Mouse (Mus musculus): ENCODE data around the gene Ccdc191. TPM values are rescaled to one million over a fixed set of nuclear protein-coding genes. Genes with fewer than 3 reads are reported as not detected.
A peak's percentile ranks its signal among the peaks of the same experiment; 100 is the strongest.

The Ccdc191 gene
- 5.9 and 6.2 TPM in 2 replicates for polyA plus RNA-seq (2014; fragmentation: Nextera tagmentation; extraction: Ambion mirVana)

DNA sequence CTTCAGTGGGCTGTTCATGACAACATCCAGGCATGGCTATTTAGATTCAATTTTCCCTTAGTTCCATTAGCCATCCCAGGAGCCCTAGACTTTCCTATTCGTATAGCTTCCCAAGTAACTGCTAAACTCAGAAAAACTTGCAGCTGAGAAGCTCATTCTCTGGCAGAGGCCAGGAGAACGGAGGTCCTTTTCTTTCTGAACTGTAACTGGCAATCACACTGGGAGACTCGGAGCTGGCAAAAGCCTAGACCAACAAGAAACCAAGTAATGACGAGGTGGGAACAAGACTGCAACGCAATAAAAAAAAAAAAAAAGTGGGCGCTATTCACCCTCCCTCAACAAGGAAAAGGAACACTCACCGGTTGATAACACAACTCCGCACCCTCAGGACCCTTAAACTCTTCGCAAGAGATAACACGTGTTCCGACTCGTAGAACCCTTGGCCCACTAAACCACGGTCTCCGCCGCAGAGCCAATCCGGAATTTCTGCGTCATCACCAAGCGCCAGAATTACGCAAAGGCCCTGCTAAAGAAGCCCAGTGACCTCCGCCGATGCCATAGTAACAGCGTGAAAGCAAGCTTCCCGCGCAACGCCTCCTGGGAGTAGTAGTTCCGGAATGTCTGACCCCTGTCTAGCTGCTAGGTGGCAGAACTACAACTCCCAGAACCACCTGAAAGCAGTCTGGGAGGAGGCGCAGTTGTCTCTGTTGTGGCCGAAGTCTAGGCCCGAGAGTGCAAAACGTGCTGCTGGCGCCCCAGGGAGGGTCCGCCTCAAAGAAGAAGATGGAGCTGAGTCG is at the start of gene Ccdc191:
TSS of gene Ccdc191 (plus strand) at position 593 of the 797 bp plus-strand sequence.
- no peaks in the 10 kb centered on the region for H3K36me3 ChIP-seq (ENCODE audit: control insufficient read depth, insufficient read depth, low read length)
- peaks cover 10% of the 10 kb centered on the region for H3K4me1 ChIP-seq (ENCODE audit: control insufficient read depth, insufficient read depth, low read length)
- H3K4me2 ChIP-seq (ENCODE audit: low read depth, low read length), result peak within 1 kb of the TSS; percentile 87
- H3K27ac ChIP-seq (ENCODE audit: low read depth, low read length), result peak within 1 kb of the TSS; percentile 74
- ATAC-seq (ENCODE audit: low read depth), result peak; percentile 100
- peak within 1 kb of the TSS; percentile 78 for H3K9ac ChIP-seq (replicated peaks; ENCODE audit: low read depth, low read length)
- no peaks in the 10 kb centered on the region for H3K27me3 ChIP-seq (ENCODE audit: control insufficient read depth, insufficient read depth, low read length)
- H3K4me3 ChIP-seq (ENCODE audit: low read depth, low read length), result peak within 1 kb of the TSS; percentile 67
- no peaks in the 10 kb centered on the region for H3K9me3 ChIP-seq (ENCODE audit: control insufficient read depth, low read length)
- under 1% methylated on average over 33 of the region's 33 CpGs for WGBS

DNA sequence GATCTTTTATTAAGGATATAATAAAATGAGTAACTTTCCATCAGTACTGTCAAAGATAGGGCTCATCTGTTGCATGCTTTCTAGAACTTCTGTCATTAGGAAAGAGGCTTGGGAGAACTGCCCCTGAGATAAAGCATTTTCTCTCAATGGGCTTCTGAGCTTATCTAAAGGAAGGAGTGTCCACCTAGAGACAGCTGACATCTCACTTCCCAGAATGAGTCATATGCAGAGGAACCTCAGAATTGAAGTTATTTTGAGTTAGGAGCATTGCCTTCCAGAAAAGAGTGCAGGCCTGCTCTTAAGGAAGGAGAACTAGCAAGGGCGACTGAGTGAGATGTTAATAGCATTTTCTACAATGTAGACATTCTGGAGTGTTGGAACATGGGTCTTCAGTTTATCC is 48.4 kb upstream of the Ccdc191 start:
- H3K4me2 ChIP-seq (ENCODE audit: low read depth, low read length), result no peak overlapping the region
- no peaks in the 10 kb centered on the region for H3K9me3 ChIP-seq (ENCODE audit: control insufficient read depth, low read length)
- H3K27me3 ChIP-seq (ENCODE audit: control insufficient read depth, insufficient read depth, low read length), result no peaks in the 10 kb centered on the region
- no peak overlapping the region for H3K9ac ChIP-seq (replicated peaks; ENCODE audit: low read depth, low read length)
- no peaks in the 10 kb centered on the region for H3K4me1 ChIP-seq (ENCODE audit: control insufficient read depth, insufficient read depth, low read length)
- 87% methylated on average over 1 of the region's 1 CpGs for WGBS
- no peaks in the 10 kb centered on the region for H3K36me3 ChIP-seq (ENCODE audit: control insufficient read depth, insufficient read depth, low read length)
- H3K4me3 ChIP-seq (ENCODE audit: low read depth, low read length), result no peak overlapping the region
- no peak overlapping the region for H3K27ac ChIP-seq (ENCODE audit: low read depth, low read length)
- ATAC-seq (ENCODE audit: low read depth), result no peak

DNA sequence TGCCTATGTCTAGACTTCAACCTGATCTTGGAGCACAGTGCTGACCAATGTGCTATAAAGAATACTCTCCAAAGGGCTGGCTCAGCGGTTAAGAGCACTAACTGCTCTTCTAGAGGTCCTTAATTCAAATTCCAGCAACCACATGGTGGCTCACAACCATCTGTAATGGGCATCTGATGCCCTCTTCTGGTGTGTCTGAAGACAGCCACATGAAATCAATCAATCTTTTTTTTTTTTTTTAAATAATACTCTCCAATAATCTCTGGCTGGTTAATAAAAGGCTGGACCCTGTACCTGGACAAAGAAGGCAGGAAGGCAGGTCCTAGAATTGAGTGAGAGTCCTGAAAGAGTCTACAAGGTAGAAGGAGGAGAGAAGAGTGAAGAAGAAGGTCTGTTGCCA is 39.8 kb upstream of the Ccdc191 start:
- Histone ChIP-seq H3K4me2 (ENCODE audit: low read depth, low read length) (no peak overlapping the region), H3K36me3 (ENCODE audit: control insufficient read depth, insufficient read depth, low read length) (no peaks in the 10 kb centered on the region), H3K27ac (ENCODE audit: low read depth, low read length) (no peak overlapping the region), H3K27me3 (ENCODE audit: control insufficient read depth, insufficient read depth, low read length) (no peaks in the 10 kb centered on the region), H3K4me3 (ENCODE audit: low read depth, low read length) (no peak overlapping the region), H3K4me1 (ENCODE audit: control insufficient read depth, insufficient read depth, low read length) (no peaks in the 10 kb centered on the region), H3K9ac (replicated peaks; ENCODE audit: low read depth, low read length) (no peak overlapping the region), H3K9me3 (ENCODE audit: control insufficient read depth, low read length) (no peaks in the 10 kb centered on the region)
- 77% methylated on average over 1 of the region's 1 CpGs for whole genome bisulfite sequencing
- ATAC-seq (ENCODE audit: low read depth), result no peak

DNA sequence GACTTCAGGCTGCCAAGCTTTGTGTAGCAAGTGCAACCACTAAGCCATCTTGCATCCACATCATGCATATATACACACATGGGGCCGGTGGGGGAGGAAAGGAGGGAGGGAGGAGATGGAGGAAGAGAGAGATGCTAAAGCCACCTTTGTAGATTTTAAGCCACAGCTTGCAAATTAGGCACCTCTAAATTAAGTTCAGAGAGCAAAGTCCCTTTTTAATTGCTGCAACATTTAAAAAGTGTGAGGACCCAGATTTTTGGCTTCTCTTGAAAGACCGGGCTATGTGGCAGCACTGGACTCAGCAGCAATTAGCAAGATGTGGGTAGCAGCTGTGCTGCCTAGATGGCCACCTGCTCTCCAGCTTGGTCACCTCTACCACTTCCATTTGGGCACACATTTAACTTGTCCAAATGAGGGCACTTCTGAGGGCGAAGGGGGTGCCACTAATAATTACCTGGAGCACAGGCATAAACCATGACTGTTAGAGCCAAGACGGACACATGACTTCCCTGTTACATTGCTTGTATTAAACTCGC is 30.6 kb upstream of the Ccdc191 start:
- H3K4me1 ChIP-seq (ENCODE audit: control insufficient read depth, insufficient read depth, low read length), result no peaks in the 10 kb centered on the region
- no peak for ATAC-seq (ENCODE audit: low read depth)
- H3K4me2 ChIP-seq (ENCODE audit: low read depth, low read length), result no peak overlapping the region
- H3K9me3 ChIP-seq (ENCODE audit: control insufficient read depth, low read length), result no peaks in the 10 kb centered on the region
- H3K4me3 ChIP-seq (ENCODE audit: low read depth, low read length), result no peak overlapping the region
- no peaks in the 10 kb centered on the region for H3K27me3 ChIP-seq (ENCODE audit: control insufficient read depth, insufficient read depth, low read length)
- H3K36me3 ChIP-seq (ENCODE audit: control insufficient read depth, insufficient read depth, low read length), result peaks cover 12% of the 10 kb centered on the region; the same call in 1 of the 2 replicates
- H3K9ac ChIP-seq (replicated peaks; ENCODE audit: low read depth, low read length), result no peak overlapping the region
- 90% methylated on average over 5 of the region's 5 CpGs for WGBS
- no peak overlapping the region for H3K27ac ChIP-seq (ENCODE audit: low read depth, low read length)

DNA sequence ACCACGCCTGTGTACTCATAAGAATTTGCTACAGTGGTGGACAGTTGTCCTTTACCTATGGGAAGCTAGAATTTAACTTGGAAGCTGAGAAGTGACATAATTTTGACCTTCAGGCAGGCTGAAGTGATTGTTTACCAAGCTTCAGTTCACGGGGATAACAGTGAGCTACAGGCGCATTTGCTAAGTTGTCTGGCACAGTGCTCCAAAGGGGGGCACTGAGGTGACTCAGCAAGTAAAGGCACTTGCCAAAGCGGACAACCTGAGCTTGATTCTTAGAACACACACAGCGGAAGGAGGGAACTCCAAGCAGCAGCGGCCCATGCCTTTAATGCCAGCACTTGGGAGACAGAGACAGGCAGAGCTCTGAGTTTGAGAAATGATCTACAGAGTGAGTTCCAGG is 29.0 kb upstream of the Ccdc191 start:
- peaks cover 12% of the 10 kb centered on the region; the same call in 1 of the 2 replicates for H3K36me3 ChIP-seq (ENCODE audit: control insufficient read depth, insufficient read depth, low read length)
- H3K9me3 ChIP-seq (ENCODE audit: control insufficient read depth, low read length), result no peaks in the 10 kb centered on the region
- no peaks in the 10 kb centered on the region for H3K27me3 ChIP-seq (ENCODE audit: control insufficient read depth, insufficient read depth, low read length)
- H3K4me1 ChIP-seq (ENCODE audit: control insufficient read depth, insufficient read depth, low read length), result no peaks in the 10 kb centered on the region
- WGBS, result 90% methylated on average over 6 of the region's 6 CpGs
- H3K4me2 ChIP-seq (ENCODE audit: low read depth, low read length), result no peak overlapping the region
- H3K27ac ChIP-seq (ENCODE audit: low read depth, low read length), result no peak overlapping the region
- H3K9ac ChIP-seq (replicated peaks; ENCODE audit: low read depth, low read length), result no peak overlapping the region
- no peak overlapping the region for H3K4me3 ChIP-seq (ENCODE audit: low read depth, low read length)
- no peak for ATAC-seq (ENCODE audit: low read depth)

DNA sequence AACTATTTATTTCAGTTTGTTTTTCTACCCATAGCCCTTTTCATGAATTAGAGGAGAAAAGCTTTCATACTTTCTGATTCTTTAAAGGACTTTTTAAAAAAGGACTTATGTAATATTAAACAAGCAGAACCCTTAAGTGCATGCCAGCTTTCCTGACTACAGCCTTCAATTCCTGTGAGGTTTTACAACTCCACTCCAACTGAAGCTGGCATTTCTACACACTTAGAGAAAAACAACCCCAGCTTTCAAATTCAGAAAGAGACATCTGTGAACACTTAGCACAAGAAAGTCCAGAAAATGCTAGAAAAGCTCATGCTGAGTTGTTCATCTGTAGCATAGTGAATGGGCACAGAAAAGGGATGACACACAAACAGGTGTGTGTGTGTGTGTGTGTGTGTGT is 19.8 kb upstream of the Ccdc191 start:
- Histone ChIP-seq H3K4me1 (ENCODE audit: control insufficient read depth, insufficient read depth, low read length) (no peaks in the 10 kb centered on the region), H3K27ac (ENCODE audit: low read depth, low read length) (no peak overlapping the region; the same call in 1 of the 2 replicates), H3K4me3 (ENCODE audit: low read depth, low read length) (no peak overlapping the region), H3K9me3 (ENCODE audit: control insufficient read depth, low read length) (no peaks in the 10 kb centered on the region; the same call in 1 of the 2 replicates), H3K27me3 (ENCODE audit: control insufficient read depth, insufficient read depth, low read length) (no peaks in the 10 kb centered on the region), H3K36me3 (ENCODE audit: control insufficient read depth, insufficient read depth, low read length) (no peaks in the 10 kb centered on the region), H3K4me2 (ENCODE audit: low read depth, low read length) (no peak overlapping the region), H3K9ac (replicated peaks; ENCODE audit: low read depth, low read length) (no peak overlapping the region)
- no peak for ATAC-seq (ENCODE audit: low read depth)

DNA sequence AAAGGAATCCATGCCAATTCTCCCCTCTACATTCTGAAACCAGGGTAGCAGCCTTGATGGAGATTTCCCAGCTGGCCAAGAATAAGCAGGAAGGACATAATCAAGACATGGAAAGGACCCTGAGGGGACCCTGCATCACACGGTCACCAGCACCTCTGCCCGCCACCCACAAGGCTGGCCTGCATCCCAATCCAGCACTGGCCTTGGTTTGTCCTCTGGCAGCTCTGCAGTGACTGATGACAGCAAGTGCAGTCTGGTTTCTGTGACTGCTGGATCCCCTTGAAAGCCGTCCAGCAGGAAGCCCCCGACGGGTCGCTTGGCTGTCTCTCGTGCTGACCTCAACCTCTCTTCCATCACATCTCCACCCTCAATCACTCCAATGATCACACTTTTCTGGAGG is 18.2 kb upstream of the Ccdc191 start:
- H3K9ac ChIP-seq (replicated peaks; ENCODE audit: low read depth, low read length), result no peak overlapping the region
- no peak overlapping the region for H3K27ac ChIP-seq (ENCODE audit: low read depth, low read length)
- no peaks in the 10 kb centered on the region for H3K27me3 ChIP-seq (ENCODE audit: control insufficient read depth, insufficient read depth, low read length)
- H3K4me2 ChIP-seq (ENCODE audit: low read depth, low read length), result no peak overlapping the region
- H3K4me1 ChIP-seq (ENCODE audit: control insufficient read depth, insufficient read depth, low read length), result no peaks in the 10 kb centered on the region
- 95% methylated on average over 7 of the region's 7 CpGs for WGBS
- no peak for ATAC-seq (ENCODE audit: low read depth)
- H3K36me3 ChIP-seq (ENCODE audit: control insufficient read depth, insufficient read depth, low read length), result peaks cover 4% of the 10 kb centered on the region; the same call in 1 of the 2 replicates
- H3K9me3 ChIP-seq (ENCODE audit: control insufficient read depth, low read length), result no peaks in the 10 kb centered on the region; the same call in 1 of the 2 replicates
- H3K4me3 ChIP-seq (ENCODE audit: low read depth, low read length), result no peak overlapping the region

DNA sequence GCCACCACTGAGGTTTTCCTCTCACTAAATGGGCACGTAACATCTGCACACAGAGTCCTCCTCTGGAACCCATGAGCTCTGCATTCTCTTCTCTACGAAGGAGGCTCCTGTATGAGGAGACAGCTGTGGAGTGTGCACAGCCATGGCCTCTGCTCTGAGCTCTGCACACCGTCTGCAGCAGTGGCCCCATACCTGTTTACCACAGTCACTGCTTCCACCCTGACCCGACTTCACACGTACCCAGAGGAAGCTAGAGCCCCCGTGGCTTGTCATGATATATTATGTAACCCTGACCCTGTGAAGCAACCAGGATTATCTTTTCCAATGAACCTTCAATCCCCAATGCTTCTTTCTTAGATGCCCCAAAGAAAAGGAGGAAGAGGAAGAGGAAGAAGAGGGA is 9.8 kb upstream of the Ccdc191 start:
- no peak for ATAC-seq (ENCODE audit: low read depth)
- no peaks in the 10 kb centered on the region for H3K4me1 ChIP-seq (ENCODE audit: control insufficient read depth, insufficient read depth, low read length)
- H3K36me3 ChIP-seq (ENCODE audit: control insufficient read depth, insufficient read depth, low read length), result peaks cover 21% of the 10 kb centered on the region; the same call in 1 of the 2 replicates
- no peaks in the 10 kb centered on the region for H3K27me3 ChIP-seq (ENCODE audit: control insufficient read depth, insufficient read depth, low read length)
- no peak overlapping the region for H3K4me2 ChIP-seq (ENCODE audit: low read depth, low read length)
- H3K4me3 ChIP-seq (ENCODE audit: low read depth, low read length), result no peak overlapping the region
- no peaks in the 10 kb centered on the region for H3K9me3 ChIP-seq (ENCODE audit: control insufficient read depth, low read length)
- no peak overlapping the region for H3K27ac ChIP-seq (ENCODE audit: low read depth, low read length)
- no peak overlapping the region for H3K9ac ChIP-seq (replicated peaks; ENCODE audit: low read depth, low read length)
- WGBS, result 88% methylated on average over 6 of the region's 6 CpGs

DNA sequence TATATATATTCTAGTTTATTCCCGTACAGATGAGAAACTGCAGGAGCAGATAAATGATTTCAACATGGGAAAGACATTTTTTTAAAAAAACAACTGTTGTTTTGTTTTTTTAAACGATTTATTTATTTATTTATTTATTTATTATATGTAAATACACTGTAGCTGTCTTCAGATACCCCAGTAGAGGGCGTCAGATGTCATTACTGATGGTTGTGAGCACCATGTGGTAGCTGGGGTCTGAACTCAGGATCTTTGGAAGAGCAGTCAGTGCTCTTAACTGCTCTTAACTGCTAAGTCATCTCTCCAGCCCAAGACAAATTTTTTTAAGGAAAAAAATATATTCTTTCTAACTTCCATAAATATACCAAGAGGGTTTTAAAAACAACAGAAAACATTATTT is 8.0 kb upstream of the Ccdc191 start:
- peaks cover 15% of the 10 kb centered on the region; the same call in 1 of the 2 replicates for H3K36me3 ChIP-seq (ENCODE audit: control insufficient read depth, insufficient read depth, low read length)
- WGBS, result 66% methylated on average over 3 of the region's 3 CpGs
- no peaks in the 10 kb centered on the region for H3K27me3 ChIP-seq (ENCODE audit: control insufficient read depth, insufficient read depth, low read length)
- H3K27ac ChIP-seq (ENCODE audit: low read depth, low read length), result no peak overlapping the region
- no peaks in the 10 kb centered on the region for H3K9me3 ChIP-seq (ENCODE audit: control insufficient read depth, low read length)
- H3K4me1 ChIP-seq (ENCODE audit: control insufficient read depth, insufficient read depth, low read length), result no peaks in the 10 kb centered on the region
- H3K4me3 ChIP-seq (ENCODE audit: low read depth, low read length), result no peak overlapping the region
- no peak overlapping the region for H3K4me2 ChIP-seq (ENCODE audit: low read depth, low read length)
- H3K9ac ChIP-seq (replicated peaks; ENCODE audit: low read depth, low read length), result no peak overlapping the region
- no peak for ATAC-seq (ENCODE audit: low read depth)

Measured in neural tube, embryonic 14.5 days (tissue).